Mouse (Mus musculus) small intestine, adult 2 months (tissue): ENCODE measurements at regions not wholly inside any gene's neighbourhood (a gene's known extent, or its start where the extent isn't known, plus 50 kb on each side); places are given as distances from the start of the nearest gene placed in this dataset.

Experiments
- CTCF ChIP-seq: fragments of 200-500 bp; IDR thresholded peaks from 2 replicates; pipeline ENCODE4 v1.5.1; 2012; ENCODE audit warnings: low read depth, mild to moderate bottlenecking, control low read depth, inconsistent platforms, low read length, moderate library complexity, mixed read lengths; ENCODE audit not compliant: insufficient replicate concordance, insufficient read length; ENCODE audit errors: extremely low read depth
- POLR2A ChIP-seq: fragments of 200-500 bp; IDR thresholded peaks from 2 replicates; pipeline ENCODE4 v1.6.1; 2012; ENCODE audit warnings: low read depth, mild to moderate bottlenecking, control low read depth, inconsistent platforms, low read length, moderate library complexity

- TF ChIP-seq POLR2A (no peak), CTCF (no peak)
Measured at GRCm38 (mm10) chr8:107785771-107786170, 156.7 kb upstream of the Zfhx3 start.
